Mouse (Mus musculus): ENCODE data around the gene E2f3. TPM values are rescaled to one million over a fixed set of nuclear protein-coding genes. Genes with fewer than 3 reads are reported as not detected.

E2f3 gene
- polyA plus RNA-seq, 1 experiment, result 29.7 TPM

DNA sequence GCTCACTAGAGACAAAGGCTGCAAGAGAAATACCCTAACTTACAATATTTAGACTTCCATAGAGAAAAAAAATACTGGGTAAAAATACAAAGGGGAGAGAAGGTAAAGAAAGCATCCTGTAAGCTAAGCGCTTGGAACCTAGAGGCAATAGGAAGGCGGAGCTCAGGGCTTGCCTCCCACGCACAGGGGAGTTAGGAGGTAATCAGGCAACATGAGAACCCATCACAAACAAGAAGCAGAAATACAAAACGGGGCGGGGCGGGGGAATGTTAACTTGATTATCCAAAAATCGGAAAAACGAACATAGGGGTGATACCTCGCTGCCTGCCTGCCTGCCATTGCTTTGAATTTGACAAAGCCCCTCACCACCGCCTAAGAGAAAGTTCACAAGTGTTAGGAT is 31.1 kb downstream of the E2f3 start:
- no peaks in the 10 kb centered on the region; the same call in 1 of the 2 replicates for H3K36me3 ChIP-seq (ENCODE audit: control insufficient read depth, insufficient read depth, low read length, poor library complexity, severe bottlenecking)
- H3K4me1 ChIP-seq (ENCODE audit: control insufficient read depth, insufficient read depth, low read length), result peaks cover 9% of the 10 kb centered on the region
- no peak overlapping the region for H3K27ac ChIP-seq (ENCODE audit: insufficient read depth, low read length)
- peaks cover 4% of the 10 kb centered on the region; the same call in 1 of the 2 replicates for H3K9me3 ChIP-seq (replicated peaks; ENCODE audit: control insufficient read depth, insufficient read depth, low read length, poor library complexity, severe bottlenecking)
- no peaks in the 10 kb centered on the region for H3K27me3 ChIP-seq (ENCODE audit: control insufficient read depth, insufficient read depth, low read length, poor library complexity, severe bottlenecking)
- no peak for TF ChIP-seq CTCF (IDR thresholded peaks at IDR 0.05; ENCODE audit: low read depth, low read length)
- no peak for TF ChIP-seq POLR2A (IDR thresholded peaks at IDR 0.05; ENCODE audit: insufficient read depth, low read length)
- TF ChIP-seq EP300 (IDR thresholded peaks at IDR 0.05; ENCODE audit: insufficient read depth, low read depth, low read length), result no peak
- H3K4me3 ChIP-seq (ENCODE audit: low read depth, low read length), result no peak overlapping the region
- H3K9ac ChIP-seq (ENCODE audit: low read depth, poor library complexity, severe bottlenecking), result no peak overlapping the region

GRCm38 (mm10) chr13:29953417-29954045 is 32.3 kb downstream of the E2f3 start:
- H3K9ac ChIP-seq (ENCODE audit: low read depth, poor library complexity, severe bottlenecking), result no peak overlapping the region
- no peaks in the 10 kb centered on the region for H3K27me3 ChIP-seq (ENCODE audit: control insufficient read depth, insufficient read depth, low read length, poor library complexity, severe bottlenecking)
- peaks cover 9% of the 10 kb centered on the region for H3K4me1 ChIP-seq (ENCODE audit: control insufficient read depth, insufficient read depth, low read length)
- TF ChIP-seq EP300 (IDR thresholded peaks at IDR 0.05; ENCODE audit: insufficient read depth, low read depth, low read length), result no peak
- TF ChIP-seq CTCF (IDR thresholded peaks at IDR 0.05; ENCODE audit: low read depth, low read length), result peak; percentile 22
- H3K4me3 ChIP-seq (ENCODE audit: low read depth, low read length), result no peak overlapping the region
- no peak overlapping the region for H3K27ac ChIP-seq (ENCODE audit: insufficient read depth, low read length)
- H3K9me3 ChIP-seq (replicated peaks; ENCODE audit: control insufficient read depth, insufficient read depth, low read length, poor library complexity, severe bottlenecking), result peaks cover 4% of the 10 kb centered on the region; the same call in 1 of the 2 replicates
- H3K36me3 ChIP-seq (ENCODE audit: control insufficient read depth, insufficient read depth, low read length, poor library complexity, severe bottlenecking), result no peaks in the 10 kb centered on the region; the same call in 1 of the 2 replicates

DNA sequence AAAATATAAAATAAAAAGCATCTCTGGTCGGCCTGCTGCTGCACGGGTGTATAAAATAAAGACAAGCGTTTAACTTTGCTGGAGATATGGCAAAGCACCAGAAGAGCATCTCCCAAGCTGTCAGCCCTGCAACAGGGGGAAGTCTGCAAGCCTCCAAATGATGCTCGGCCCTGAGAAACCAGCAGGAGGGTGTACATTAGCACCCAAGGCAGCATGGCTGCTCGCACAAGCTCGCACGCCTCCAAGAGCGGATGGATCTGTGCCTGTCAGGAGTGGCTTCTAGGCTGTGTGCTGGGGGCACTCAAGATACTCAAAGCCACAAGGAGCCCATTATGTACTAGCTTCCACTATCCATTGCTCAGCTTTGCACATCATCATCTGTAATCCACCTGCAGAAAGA is 39.8 kb downstream of the E2f3 start:
- Histone ChIP-seq H3K4me3 (ENCODE audit: low read depth, low read length) (no peak overlapping the region), H3K27ac (ENCODE audit: insufficient read depth, low read length) (no peak overlapping the region), H3K9ac (ENCODE audit: low read depth, poor library complexity, severe bottlenecking) (no peak overlapping the region), H3K27me3 (ENCODE audit: control insufficient read depth, insufficient read depth, low read length, poor library complexity, severe bottlenecking) (no peaks in the 10 kb centered on the region), H3K36me3 (ENCODE audit: control insufficient read depth, insufficient read depth, low read length, poor library complexity, severe bottlenecking) (0 out of 2 replicates have a peak, but pooled peaks cover 4% of the 10 kb centered on the region), H3K4me1 (ENCODE audit: control insufficient read depth, insufficient read depth, low read length) (no peaks in the 10 kb centered on the region), H3K9me3 (replicated peaks; ENCODE audit: control insufficient read depth, insufficient read depth, low read length, poor library complexity, severe bottlenecking) (no peaks in the 10 kb centered on the region)
- TF ChIP-seq CTCF (IDR thresholded peaks at IDR 0.05; ENCODE audit: low read depth, low read length), result no peak

DNA sequence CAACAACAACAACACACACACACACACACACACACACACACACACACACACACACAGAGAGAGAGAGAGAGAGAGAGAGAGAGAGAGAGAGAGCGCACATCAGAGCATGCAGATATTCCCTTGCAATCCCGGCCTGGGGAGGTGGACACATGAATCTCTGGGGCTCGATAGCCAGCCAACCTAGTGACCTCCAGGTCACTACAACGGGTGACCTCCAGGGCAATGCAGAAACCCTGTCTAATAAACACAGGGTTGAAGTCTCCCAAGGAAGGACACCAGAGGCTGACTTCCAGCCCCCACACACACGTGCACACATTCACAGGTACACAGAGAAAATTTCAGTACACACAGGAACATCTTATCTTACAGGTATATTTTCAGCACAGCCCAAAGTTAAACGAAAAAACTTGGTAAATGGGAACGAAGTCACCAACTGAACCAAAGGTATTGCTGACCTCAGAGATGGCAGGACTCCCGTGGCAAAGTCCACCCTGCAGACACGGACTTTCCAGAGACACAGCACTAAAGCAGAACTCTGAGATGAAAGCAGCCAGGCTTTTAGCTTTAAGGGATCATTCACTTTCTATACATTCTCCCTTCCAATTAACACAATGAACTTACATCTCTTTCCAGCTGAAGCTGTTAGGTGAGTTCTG is 40.8 kb downstream of the E2f3 start:
- Histone ChIP-seq H3K9ac (ENCODE audit: low read depth, poor library complexity, severe bottlenecking) (no peak overlapping the region), H3K27me3 (ENCODE audit: control insufficient read depth, insufficient read depth, low read length, poor library complexity, severe bottlenecking) (no peaks in the 10 kb centered on the region), H3K4me1 (ENCODE audit: control insufficient read depth, insufficient read depth, low read length) (no peaks in the 10 kb centered on the region), H3K36me3 (ENCODE audit: control insufficient read depth, insufficient read depth, low read length, poor library complexity, severe bottlenecking) (0 out of 2 replicates have a peak, but pooled peaks cover 4% of the 10 kb centered on the region), H3K9me3 (replicated peaks; ENCODE audit: control insufficient read depth, insufficient read depth, low read length, poor library complexity, severe bottlenecking) (no peaks in the 10 kb centered on the region), H3K4me3 (ENCODE audit: low read depth, low read length) (no peak overlapping the region), H3K27ac (ENCODE audit: insufficient read depth, low read length) (no peak overlapping the region)
- TF ChIP-seq EP300 (IDR thresholded peaks at IDR 0.05; ENCODE audit: insufficient read depth, low read depth, low read length) (no peak), POLR2A (IDR thresholded peaks at IDR 0.05; ENCODE audit: insufficient read depth, low read length) (no peak), CTCF (IDR thresholded peaks at IDR 0.05; ENCODE audit: low read depth, low read length) (no peak)

GRCm38 (mm10) chr13:29944493-29944892 is 41.4 kb downstream of the E2f3 start:
- Histone ChIP-seq H3K9me3 (replicated peaks; ENCODE audit: control insufficient read depth, insufficient read depth, low read length, poor library complexity, severe bottlenecking) (no peaks in the 10 kb centered on the region), H3K27me3 (ENCODE audit: control insufficient read depth, insufficient read depth, low read length, poor library complexity, severe bottlenecking) (no peaks in the 10 kb centered on the region), H3K36me3 (ENCODE audit: control insufficient read depth, insufficient read depth, low read length, poor library complexity, severe bottlenecking) (0 out of 2 replicates have a peak, but pooled peaks cover 4% of the 10 kb centered on the region), H3K4me3 (ENCODE audit: low read depth, low read length) (no peak overlapping the region), H3K4me1 (ENCODE audit: control insufficient read depth, insufficient read depth, low read length) (no peaks in the 10 kb centered on the region), H3K9ac (ENCODE audit: low read depth, poor library complexity, severe bottlenecking) (no peak overlapping the region), H3K27ac (ENCODE audit: insufficient read depth, low read length) (no peak overlapping the region)
- TF ChIP-seq POLR2A (IDR thresholded peaks at IDR 0.05; ENCODE audit: insufficient read depth, low read length), result no peak

DNA sequence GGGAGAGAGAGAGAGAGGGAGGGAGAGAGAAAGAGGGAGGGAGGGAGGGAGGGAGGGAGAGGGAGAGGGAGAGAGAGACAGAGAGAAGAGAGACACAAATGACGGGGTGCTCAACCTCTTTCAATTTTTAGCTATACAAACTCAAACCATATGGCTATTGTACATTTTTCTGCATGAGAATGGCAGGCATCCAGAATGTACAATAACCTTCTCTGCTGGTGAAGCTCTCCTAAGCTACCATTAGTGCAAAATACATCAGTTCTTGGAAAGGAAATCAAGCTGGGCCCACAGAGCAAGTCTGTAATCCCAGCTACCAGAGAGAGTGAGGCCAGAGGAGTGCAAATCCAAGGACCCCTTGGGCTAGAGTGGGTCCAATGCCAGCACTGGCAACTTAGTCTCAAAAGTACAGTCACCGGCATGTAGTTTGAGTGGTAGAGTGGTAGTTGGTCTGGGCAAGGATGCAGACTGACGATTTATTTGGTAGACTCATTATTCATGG is 42.3 kb downstream of the E2f3 start:
- Histone ChIP-seq H3K36me3 (ENCODE audit: control insufficient read depth, insufficient read depth, low read length, poor library complexity, severe bottlenecking) (0 out of 2 replicates have a peak, but pooled peaks cover 4% of the 10 kb centered on the region), H3K9me3 (replicated peaks; ENCODE audit: control insufficient read depth, insufficient read depth, low read length, poor library complexity, severe bottlenecking) (no peaks in the 10 kb centered on the region), H3K27ac (ENCODE audit: insufficient read depth, low read length) (no peak overlapping the region), H3K4me3 (ENCODE audit: low read depth, low read length) (no peak overlapping the region), H3K4me1 (ENCODE audit: control insufficient read depth, insufficient read depth, low read length) (no peaks in the 10 kb centered on the region), H3K27me3 (ENCODE audit: control insufficient read depth, insufficient read depth, low read length, poor library complexity, severe bottlenecking) (no peaks in the 10 kb centered on the region), H3K9ac (ENCODE audit: low read depth, poor library complexity, severe bottlenecking) (no peak overlapping the region)
- no peak for TF ChIP-seq POLR2A (IDR thresholded peaks at IDR 0.05; ENCODE audit: insufficient read depth, low read length)
- no peak for TF ChIP-seq CTCF (IDR thresholded peaks at IDR 0.05; ENCODE audit: low read depth, low read length)
- no peak for TF ChIP-seq EP300 (IDR thresholded peaks at IDR 0.05; ENCODE audit: insufficient read depth, low read depth, low read length)
